Mouse (Mus musculus): ENCODE results near the gene Gm28048.

DNA sequence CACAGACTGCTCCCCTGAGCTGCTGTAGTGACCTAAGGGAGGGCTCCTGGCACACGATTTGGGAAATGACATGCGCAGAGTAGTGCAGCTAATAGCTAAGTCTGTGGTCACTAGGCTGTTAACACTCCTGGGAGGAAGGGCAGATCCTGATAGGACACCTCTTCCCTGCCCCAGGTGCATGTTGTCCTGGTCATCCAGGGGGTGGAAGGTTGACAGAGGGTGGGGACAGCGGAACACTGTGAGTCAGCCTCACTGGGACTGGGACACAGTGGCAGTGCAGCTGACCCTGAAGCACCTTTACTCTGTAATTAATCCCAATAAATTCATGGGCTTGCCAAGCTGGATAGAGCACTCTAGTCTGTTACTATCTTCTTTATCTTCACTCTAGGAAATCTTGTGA, 160.6 kb downstream of the Gm28048 start:
- TF ChIP-seq CTCF (IDR thresholded peaks at IDR 0.05; ENCODE audit: control insufficient read depth, insufficient read depth, insufficient replicate concordance, low read depth, low read length) (no peak), POLR2A (IDR thresholded peaks at IDR 0.05; ENCODE audit: control insufficient read depth, low read depth, low read length) (no peak)
